Mouse (Mus musculus) CD4-positive helper T cell, adult 2 months (primary cell): Measurements from ENCODE around the gene Trib3.
A peak's percentile ranks its signal among the peaks of the same experiment; 100 is the strongest.

Source experiments
- DNase-seq: peaks from one replicate; pipeline ENCODE4 v3.0.0-alpha.2; 2012; ENCODE audit warnings: low read depth, missing footprints, low spot score

The Trib3 gene

DNA sequence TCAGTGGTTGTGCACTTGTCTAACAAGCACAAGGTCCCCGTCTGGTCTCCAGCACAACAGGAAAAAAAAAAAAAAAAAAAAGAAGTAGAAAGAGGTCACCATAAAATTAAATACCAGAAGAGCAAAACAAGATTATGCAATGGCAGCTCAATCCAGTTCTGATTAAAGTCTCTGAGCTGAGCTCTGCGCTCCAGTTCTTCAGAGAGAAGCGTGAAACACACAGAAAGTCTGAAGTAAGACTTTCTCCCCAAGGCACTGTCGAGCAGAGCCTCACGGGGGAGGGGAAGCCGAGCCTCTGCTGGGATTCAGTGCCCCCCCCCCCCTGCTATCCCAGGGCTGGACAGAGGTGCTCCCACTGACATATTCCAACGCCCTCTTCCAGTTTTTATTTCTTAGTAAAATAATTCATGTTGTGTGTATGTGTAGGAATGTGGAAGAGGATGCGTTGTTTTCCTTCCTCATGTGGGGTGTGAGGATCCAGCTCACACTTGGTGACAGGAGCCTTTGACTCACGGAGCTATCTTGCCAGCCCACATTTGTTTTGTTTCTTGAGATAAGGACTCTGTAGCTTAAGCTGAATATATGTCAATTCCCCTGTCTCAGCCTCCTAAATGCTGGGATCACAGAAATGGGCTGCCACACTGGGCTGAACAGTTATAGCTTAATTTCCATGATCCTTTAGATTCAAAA, 3.1 kb upstream of the Trib3 start:
- DNase-seq = no peak

DNA sequence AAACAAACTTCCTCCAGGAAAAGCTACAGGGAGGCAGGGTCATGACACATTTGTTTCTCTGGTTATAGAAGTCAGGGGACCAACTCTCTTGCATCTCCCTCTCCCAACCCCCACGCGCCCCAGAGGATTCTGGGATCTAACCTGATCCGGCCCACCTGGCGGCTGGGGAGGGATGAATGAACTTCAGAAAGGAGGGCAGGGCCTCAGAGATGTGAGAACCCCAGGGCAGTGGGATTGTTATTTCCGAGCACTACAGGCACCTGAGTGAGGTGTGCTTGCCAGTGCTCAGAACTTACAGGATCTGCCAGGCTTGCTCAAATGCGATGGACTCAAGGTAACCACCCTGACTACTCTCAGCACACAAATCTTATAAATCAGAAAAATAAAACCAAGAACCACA, 1.6 kb upstream of the Trib3 start:
- no peak for DNase-seq

DNA sequence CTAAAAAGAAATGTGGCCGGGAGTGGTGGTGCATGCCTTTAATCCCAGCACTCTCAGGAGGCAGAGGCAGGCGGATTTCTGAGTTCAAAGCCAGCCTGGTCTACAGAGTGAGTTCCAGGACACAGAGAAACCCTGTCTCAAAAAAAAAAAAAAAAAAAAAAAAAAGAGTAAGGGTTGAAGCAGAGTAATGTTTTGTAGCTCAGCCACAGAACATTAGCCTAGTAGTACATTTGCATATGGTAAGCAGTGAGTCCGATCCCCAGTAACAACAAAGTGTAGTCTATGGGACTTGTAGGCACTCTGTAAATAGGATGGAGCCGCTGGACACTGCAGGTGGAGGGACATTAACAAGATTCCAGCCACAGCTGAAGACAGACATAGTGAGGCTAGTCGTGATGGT, 1.1 kb upstream of the Trib3 start:
- no peak for DNase-seq

DNA sequence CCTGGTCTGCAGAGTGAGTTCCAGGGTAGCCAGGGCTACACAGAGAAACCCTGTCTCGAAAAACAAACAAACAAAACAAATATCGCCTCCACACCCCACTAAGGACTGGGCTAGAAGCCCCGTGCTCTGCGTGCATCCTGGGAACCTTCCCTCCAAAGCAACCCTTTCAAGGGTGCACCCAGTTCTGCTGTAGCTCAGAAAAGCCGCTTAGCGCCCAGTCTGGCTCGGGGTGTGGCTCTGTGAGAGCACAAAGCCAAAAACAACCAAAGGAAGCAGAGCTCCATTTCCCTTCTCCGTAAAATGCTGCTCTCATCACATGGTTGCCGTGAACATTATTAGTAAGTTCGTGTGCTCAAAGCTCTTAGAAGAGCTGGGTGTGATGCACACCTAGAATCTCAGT, 529 bp upstream of the Trib3 start:
- peak; percentile 52 for DNase-seq

DNA sequence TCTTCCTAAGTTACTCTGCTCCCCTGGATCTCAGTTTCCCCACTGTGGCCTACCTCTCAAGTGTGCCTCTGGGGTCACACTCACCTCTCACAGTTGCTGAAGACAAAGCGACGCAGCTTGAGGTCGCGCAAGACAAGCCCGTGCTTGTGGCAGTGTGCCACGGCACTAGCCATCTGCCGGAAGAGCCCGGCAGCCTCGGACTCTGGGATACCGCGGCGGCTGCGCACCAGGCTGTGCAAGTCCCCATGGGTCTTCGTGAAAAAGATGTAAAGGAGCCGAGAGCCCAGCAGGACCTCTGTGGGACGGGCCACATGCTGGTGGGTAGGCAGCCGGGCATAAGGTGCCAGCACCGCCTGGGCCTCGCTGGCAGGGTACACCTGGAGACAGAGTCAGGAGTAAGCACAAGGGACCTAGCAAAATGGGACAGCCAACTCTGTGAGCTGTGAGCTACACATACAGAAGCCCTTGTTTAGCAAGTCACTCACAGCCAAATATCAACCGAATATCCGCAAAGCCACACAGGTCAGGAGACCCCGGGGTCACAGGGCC, 4.1 kb downstream of the Trib3 start:
- no peak for DNase-seq

DNA sequence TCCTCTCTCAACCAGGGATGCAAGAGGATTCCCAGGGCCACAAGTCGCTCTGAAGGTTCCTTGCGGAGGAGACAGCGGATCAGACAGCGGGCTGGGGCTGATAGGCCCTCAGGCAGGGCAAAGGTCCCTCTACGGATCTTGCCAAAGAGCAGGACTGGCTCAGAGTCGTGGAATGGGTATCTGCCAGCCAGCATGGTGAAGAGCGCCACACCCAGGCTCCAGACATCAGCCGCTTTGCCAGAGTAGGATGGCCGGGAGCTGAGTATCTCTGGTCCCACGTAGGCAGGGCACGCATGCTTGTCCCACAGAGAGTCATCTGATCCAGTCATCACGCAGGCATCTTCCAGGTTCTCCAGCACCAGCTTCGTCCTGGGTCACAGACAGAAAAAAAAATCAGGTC, 5.5 kb downstream of the Trib3 start:
- DNase-seq = no peak

DNA sequence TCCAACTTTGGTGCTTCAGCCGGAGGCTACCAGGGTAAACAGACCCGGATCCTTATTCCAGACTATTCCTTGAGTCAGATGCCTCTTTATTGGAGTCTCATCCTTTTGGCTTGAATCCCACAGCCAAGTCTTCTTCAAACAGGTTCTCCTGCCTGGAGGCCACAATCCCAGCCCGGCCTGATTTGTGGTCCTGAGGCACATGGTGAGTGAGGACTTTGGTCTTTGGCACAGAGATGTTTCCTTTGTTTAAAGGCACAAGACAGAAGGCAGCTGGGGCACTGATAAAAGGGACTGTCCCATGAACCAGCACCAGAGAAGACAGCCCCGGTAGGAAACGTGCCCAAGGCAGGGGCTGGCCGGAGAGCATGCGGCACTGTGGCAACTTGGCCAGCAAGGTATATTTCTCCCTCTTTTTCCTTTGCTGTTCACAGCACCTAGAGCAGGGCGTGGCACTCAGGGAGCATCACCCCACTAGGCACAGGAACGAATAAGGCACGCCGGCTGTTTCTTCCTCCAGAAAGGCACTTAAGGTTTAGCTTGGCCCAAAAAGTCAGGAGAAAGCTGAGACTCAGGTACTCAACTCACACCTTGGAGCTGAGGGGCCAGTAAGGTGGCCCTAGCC, 6.1 kb downstream of the Trib3 start:
- DNase-seq = no peak

DNA sequence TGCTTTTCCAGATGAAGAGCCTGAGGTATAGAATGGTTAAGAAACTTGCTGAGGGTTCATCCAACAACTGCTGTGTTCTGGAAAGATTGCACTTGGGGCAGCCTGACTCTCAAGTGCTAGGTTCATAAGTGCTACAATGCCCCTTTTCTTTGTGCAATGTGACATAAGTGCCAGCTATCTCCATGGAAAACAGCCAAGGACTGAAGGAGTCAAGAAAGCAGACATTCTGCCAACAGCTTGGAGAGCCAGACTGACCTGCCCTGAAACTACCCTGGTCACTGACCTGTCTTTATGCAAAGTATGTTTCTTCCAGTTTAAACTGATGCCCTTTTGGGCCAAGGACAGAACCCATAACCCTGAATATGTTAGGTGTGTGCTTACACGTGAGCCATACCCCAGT, 7.0 kb downstream of the Trib3 start:
- no peak for DNase-seq

DNA sequence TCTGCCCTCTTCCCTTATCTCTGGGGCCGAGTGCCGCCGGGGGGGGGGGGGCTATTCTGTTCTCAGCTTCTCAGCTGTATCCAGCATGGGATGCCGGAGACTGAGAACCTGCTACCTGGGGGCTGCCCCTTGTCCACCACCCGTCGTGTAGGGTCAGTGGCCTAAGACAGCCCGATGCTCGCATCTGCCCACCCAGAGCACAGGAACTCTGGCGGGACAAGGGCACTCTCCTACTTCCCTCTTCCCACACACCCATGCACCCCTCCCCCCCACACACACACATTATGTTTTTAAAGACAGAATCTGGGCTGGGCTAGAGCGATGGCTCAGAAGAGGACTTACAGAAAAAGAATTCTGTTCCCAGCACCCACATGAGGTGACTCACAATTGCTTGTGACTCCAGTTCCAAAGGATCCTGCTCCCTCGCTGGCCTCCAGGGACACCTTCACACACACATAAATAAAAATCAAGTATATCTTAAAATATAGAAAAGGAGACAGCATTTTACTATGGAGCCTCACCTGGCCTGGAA, 8.5 kb downstream of the Trib3 start:
- DNase-seq = no peak

DNA sequence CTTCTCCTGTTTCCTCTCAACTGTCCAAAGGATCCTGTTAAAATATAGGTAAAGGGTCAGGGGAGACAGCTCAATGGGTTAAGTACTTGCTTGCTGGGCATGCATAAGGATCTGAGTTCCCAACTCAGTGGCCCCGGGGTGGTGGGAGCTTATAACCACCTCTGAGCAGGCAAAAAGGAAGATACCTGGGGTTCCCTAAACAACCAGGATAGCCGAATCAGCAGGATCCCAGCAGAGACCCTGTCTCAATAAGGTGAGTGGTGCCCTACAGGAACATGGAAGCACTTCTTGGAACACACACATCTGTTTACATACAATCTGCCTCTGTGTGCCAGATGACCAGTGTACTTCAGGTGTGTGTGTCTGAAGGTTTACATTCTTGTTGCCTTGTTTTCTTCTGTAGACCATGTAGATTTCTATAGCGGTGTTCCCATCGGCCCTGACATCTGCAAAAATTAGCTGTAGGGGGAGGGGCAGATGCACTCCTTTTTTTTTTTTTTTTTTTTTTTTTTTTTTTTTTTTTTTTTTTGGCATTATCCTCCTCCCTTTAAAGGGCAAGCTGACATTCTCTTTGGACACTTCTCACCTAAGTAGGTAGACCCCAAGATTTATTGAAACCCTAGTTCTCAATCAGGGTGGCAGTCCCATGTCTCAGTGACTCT, 10.4 kb downstream of the Trib3 start:
- no peak for DNase-seq

DNA sequence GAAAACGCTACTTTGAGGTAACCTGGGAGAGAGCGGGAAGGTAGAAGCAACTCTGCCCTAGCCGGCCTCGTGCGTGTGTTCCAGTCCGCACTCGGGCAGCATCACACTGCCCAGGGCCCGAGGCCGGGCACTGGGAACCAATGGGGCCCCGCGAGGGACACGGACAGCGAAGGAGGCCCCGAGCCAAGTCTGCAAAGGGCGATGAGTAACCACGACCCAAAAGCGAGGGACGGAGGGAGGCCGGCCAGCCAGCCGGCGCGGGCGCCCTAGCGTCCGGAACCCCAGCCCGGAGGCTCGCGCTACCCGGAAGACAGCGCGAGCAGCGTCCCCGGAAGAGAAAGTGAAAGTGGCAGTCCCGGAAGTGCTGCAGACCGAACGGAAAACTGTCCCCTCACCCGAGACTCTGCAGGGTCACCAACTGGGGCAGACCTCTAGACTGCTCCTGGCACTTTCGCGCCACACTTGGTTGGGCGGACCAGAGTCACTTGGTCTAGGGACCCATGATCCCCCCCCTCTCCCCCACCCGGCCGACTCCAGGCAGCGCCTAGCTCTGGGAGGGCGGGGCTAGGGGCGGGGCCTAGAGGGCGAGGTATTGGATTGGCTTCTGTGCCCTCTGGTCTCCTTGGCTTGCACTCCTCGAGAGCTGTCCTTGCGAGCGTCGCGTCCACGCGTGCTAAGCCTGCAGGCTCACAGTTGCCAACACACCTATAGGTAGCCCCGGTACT, 11.6 kb downstream of the Trib3 start, which contains the start of gene Rbck1:
TSS of gene Rbck1 (minus strand) at position 553 of the 725 bp plus-strand sequence.
- peak; percentile 94 for DNase-seq

DNA sequence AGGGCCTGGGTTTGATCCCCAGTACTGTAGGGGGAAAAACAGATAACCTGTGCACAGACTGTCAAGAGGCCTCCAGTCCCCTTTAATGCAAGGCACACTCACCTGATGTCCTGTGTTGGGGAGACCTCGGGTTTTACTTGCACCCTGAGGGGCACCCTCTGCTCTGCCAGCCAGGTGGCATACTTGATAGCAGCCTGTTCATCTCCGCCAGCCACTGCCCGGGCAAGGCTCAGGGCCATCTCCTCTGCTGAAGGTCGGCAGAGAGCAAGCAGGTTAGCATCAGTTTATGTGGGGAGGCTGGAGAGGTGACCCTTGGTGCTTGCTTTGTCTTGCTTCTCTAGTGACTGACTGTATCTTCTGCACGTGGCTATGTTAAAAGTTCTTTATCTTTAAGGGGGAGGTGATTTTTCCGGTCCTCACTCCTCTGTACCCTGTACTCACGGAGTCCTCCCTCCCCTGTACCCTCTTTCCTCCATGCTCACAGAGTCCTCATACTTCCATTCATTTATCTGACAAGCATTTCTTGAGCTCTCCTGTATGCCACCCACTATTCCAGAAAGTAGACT, 12.9 kb downstream of the Trib3 start:
- no peak for DNase-seq

DNA sequence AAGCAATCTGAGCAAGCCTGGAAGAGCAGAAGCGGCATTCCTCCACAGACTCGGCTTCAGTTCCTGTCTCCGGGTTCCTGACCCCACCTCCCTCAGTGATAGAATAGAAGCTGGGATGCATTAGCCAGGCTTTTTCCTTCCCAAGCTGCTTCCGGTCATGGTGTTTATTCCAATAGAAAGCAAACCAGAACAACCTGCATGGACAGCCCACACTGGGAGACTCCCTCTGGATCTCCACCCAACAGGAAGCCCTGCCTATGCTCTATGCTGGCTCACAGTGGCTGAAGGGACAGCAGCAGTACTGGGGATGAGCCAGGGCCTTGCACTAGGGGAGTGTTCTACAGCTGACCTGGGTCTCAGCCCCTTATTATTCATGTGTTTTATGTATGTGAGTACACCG, 15.9 kb downstream of the Trib3 start:
- no peak for DNase-seq

DNA sequence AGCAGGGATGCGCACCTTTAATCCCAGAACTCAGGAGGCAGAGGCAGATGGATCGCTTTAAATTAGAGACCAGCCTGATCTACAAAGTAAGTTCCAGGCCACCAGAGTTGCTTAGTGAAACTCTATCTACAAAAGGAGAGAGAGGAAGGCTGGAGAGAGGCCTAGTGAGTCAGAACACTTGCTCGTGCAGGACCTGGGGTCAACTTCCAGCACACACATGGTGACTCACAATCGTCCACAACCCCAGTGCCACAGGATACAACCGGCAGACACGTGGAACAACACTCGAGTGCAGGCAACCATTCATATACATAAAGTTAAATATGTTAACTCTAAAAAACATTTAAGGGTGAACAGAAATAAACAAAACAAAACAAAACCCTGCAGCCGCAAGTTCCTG, 17.2 kb downstream of the Trib3 start:
- no peak for DNase-seq

DNA sequence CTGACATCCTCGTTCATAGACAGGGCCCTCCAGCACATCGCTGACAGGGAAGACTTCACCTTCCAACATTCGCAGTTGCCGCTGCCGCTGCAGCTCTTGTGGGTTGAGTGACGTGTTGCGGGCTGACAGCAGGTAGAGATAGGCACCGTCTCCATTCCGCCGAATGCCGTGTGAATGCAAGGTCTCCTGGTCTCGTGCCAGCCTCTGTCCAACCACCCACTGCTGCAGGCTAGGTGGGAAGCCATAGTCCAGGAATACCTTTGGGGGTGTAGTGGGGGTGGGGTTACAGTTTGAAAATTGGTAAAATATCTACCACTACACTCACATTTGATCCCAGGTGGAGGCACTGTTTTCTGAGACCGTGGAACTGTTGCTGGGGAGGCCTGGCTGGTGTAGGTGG, 17.7 kb downstream of the Trib3 start:
- no peak for DNase-seq

DNA sequence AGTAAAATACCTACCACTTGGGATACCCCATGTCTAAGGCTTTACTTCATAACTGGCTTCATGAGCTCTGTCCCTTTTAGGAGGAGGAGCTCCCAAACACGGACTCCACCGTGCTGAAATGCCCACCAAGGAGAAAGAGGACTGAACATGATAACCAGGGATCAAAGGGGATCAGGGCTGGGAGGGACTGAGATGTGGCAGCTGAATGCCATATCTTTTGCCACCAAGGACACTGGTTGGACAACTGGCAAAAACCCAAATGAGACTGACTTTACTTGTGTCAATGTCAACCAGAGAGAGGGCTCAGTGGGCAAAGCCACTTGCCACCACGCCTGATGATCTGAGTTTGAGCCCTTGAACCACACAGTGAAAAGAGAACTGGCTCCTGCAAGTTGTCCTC, 19.0 kb downstream of the Trib3 start:
- no peak for DNase-seq

DNA sequence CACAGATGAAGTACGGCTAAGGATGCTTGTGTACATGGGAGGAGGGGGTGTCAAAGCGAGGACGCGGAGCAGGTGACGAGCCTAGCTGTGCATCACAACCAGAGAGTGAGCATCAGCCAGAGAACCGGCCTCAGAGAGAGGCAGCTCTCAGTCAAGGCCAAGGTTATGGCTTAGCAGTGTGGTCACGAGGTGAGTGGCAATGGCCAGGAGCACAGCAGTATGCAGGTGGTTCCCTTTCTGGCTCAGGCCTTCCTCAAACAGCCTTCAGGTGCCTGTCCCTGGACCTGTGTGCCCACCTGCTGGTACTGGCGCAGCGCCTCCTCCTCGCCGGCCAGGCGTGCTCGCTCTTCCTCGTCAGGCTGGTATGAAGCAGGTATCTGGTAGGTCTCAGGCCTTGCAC, 19.9 kb downstream of the Trib3 start:
- no peak for DNase-seq

DNA sequence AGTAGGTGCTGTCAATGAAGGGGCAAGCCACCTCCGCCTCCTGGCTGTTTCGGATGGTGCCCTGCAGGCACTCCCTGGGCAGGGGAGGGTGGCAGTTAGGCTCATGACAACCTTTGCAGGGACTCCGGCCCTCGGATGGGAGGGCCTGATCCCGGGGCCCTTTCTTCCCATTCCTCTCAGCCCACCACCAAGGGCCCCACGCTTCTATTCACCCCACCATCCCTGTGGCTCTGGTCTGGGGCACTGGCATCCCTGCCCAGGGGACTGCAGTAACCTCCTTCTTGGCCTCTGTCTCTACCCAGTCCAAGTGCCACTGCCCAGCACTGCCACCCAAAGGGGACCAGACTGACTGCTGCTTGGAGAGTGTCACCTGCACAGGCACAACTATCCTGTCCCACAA, 21.6 kb downstream of the Trib3 start:
- no peak for DNase-seq

DNA sequence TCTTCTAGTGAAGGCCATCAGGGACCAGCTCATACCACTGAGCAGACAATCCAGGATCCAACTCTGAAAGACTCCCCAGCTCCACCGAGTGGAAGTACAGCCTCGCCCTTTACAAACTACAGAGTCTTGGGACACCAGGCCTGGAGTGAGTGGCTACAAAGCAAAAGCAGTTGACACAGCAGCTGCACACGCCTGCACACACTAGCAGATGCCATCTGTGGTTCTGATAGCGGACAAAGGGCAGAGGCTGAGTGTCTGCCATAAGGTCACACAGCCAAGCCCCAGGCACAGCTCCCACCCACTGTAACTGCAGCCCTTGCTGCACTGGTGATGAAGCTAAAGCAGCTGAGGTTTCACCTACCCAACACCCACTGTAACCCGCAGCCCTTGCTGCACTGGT, 22.3 kb downstream of the Trib3 start:
- DNase-seq = no peak

DNA sequence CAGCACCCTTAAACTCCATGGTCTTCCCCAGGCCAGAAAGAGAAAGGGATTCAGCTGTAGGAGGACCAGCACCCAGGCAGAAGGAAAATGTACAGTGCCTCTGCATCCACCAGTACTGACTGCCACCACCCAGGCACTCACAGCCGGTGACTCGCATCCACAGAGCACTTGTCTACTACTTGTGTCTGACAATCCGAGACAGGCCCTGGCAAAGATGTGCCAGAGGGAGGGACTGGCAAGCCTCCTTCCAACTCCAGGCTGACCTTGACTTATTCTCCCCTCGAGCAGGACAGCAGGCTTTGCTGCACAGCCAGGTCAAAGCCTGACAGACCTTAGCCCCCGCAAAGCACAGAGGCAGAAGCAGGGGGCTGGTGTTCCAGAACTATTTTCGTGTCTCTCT, 26.8 kb downstream of the Trib3 start:
- no peak for DNase-seq

DNA sequence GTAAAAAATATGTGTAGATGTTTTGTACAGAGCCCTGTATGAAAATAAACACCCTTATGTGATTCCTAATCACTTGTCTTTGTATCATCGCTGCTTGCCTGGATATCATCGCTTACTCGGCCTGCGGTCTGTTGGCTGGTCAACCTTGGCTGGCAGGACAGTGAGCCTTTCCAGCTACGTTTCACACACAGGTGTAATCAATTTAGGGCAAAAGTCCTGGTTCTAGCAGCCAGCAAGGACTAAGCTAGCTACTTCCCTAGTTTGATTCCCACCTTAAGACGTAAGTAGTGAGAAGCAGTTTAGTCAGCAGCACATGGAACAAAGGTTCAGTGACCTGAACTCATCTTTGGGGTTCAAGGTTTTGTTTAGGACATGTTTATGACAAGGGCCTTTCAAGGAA, 29.9 kb downstream of the Trib3 start:
- DNase-seq = no peak

DNA sequence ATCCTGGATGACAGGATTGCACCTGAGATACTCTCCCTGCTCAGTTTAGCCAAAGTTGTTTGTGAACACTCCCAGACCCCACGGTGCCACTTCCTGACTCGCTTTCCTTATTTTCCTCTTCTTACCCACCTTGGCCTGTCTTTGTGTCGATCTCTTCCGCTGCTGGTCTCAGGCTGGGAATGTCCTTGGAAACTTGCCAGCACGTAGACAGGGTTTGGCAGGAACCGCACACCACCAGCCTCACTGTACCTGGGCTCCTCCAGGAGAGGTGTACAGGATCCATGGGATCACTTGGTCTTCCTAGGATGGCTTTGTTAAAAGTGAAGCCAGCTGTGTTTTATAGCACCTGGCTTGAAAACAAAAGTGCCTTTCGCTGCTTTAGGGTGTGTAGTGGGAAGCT, 30.8 kb downstream of the Trib3 start:
- no peak for DNase-seq
